Mouse (Mus musculus) monocyte, adult 5-6 weeks (primary cell): ENCODE measurements around the gene Zfp942. TPM values are rescaled to one million over a fixed set of nuclear protein-coding genes. Genes with fewer than 3 reads are reported as not detected.

ENCODE experiments used
- ATAC-seq: fragments of 153-309, 156-312 bp; replicated peaks from 2 replicates; pipeline ENCODE4 v1.8.0; 2017; ENCODE audit warnings: mild to moderate bottlenecking; ENCODE audit not compliant: low TSS enrichment, insufficient number of reproducible peaks, severe bottlenecking, poor library complexity, low FRiP score
- total RNA-seq: library from RNA; stranded (forward); fragments of 200-1000, 200-491, 200-594 nt; gene quantifications from 3 replicates; pipeline ENCODE4 v1.2.3, GENCODE M21; 2017

Zfp942 gene
- 16.5 to 44.4 TPM (median 31.4 TPM) in 3 replicates for total RNA-seq

DNA sequence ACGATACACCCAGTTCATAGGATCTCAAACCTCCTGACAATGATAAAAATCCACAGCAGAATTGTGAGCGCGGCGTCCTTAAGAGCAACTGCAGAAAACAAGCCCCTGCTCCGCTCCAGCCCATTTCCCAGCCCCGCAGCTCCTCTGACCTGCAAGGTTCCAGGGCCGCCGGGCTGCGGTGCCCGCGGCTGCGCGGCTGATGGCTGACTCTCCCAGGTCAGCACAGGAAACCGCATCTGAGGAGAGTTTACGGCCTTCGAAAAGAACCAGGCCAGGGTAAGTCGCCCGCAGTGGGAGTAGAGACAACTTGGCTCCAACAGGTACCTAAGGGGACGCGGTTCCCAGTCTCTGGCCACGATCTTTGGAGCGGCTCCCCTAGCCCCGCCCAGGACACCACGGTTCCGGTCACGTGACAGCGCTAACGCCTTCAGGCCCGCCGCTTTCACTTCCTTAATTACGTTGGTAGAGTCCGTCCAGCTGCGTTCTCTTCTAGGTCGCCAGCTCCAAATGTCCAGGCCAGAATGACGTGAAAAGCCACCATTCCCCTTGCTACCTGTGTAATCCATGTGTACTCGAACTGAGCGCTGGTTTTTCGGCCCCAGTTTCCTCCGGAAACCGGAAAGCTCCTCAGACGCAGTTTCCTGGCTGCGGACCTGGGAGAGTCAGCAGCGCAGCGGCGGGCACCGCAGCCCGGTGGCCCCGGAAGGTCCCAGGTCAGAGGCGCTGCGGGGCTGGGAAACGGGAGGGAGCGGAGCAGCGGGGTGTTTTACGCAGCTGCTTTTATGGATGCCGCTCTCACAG is at the start of gene Zfp942, which contains the start of gene Zfp943:
Gene Zfp942 (minus strand): TSS at position 358 of the 801 bp plus-strand sequence.
Gene Zfp943 (plus strand): TSS at position 446 of the 801 bp plus-strand sequence.
- peak; percentile 99 for ATAC-seq

DNA sequence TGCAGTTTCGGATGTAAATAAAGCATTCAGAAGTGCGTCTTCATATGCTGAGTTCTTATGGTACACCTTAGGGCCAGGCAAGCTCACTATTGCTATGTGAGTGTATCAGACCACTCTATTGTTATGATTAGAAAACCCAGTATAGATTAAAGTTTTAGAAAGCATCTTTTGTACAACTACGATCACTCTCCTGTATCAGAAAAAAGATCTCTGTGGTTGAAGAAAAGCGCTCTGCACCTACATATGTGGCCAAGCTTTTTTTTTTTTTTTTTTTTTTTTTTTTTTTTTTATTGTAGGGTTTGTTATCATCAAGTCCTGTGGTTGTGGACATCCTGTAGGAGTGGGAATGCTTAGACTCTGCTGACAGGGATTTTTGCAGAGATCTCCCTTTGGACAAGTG is 1.0 kb upstream of the Zfp942 start:
- ATAC-seq: no peak

DNA sequence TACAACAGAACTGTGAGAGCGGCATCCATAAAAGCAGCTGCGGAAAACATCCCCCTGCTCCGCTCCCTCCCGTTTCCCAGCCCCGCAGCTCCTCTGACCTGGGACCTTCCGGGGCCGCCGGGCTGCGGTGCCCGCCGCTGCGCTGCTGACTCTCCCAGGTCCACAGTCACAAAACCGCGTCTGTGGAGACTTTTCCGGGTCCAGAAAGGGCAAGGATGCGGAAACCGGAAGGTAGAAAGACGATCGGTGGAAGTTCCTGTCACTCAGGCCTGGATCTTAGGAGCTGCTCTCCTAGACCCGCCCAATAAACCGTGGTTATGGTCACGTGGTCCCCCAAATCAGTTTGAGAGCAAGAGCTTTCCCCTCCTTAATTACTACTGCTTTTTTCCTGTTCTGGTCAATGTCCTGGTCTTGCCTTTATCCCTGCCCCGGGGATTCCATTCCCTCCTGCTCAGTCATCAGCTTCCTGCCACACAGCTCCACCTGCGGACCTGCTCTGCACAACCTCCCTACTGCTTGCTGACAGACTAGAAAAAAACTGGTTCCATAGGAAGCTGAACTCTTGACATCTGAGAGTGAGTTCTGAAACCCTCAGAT is 52.7 kb downstream of the Zfp942 start, which contains the start of gene Zfp995:
Gene Zfp995 (minus strand): TSS at position 471 of the 597 bp plus-strand sequence.
- peak; percentile 90 for ATAC-seq

DNA sequence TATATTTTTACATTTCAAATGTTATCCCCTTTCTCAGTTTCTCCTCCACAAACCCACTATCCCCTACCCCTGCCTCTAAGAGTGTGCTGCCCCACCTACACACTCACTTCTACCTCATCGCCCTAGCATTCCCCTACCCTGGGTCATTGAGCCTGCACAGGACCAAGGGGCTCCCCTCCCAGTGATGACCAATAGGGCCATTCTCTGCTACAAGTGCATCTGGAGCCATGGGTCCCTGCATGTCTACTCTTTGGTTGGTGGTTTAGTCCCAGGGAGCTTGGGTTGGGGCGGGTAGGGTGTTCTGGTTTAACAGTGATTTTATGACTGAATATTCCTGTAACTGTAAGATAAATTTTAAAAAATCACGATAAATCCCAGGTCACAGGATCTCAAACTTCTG is 53.2 kb downstream of the Zfp942 start:
- ATAC-seq: no peak

Other genes starting within 250 kb of the Zfp942 start
- gene Zfp229, start 231.7 kb downstream of the Zfp942 start, total RNA-seq: 0.96 to 5.0 TPM (median 1.8 TPM) in 3 replicates
- gene Zfp820, start 116.7 kb downstream of the Zfp942 start, total RNA-seq: 0.49 TPM in 1 of 3 replicates, not detected in the others
- 17.9 to 26.0 TPM (median 18.1 TPM) in 3 replicates for gene Zfp995, start 52.5 kb downstream of the Zfp942 start, total RNA-seq
- gene Zfp943, start 88 bp upstream of the Zfp942 start, total RNA-seq: 47.4 to 60.7 TPM (median 51.7 TPM) in 3 replicates
- 1.0 to 2.2 TPM (median 1.3 TPM) in 3 replicates for gene Zfp947, start 203.7 kb upstream of the Zfp942 start, total RNA-seq